Mouse (Mus musculus) thymus, postnatal 14 days (tissue): ENCODE results near the gene Rab37.

Experiments
- DNase-seq: peaks from one replicate; pipeline ENCODE4 v3.0.0; 2021

Rab37 gene

GRCm38 (mm10) chr11:115202756-115203155 lies 111.5 kb downstream of the Rab37 start:
- no peak for DNase-seq

- no peak for DNase-seq
Measured at GRCm38 (mm10) chr11:115208126-115208525, 116.9 kb downstream of the Rab37 start.

GRCm38 (mm10) chr11:115208776-115209732 lies 117.8 kb downstream of the Rab37 start:
- no peak for DNase-seq

GRCm38 (mm10) chr11:115209958-115210357 lies 118.7 kb downstream of the Rab37 start:
- no peak for DNase-seq
